Mouse (Mus musculus) C2C12 (cell line): ENCODE results near the gene Lrrc51. TPM values are rescaled to one million over a fixed set of nuclear protein-coding genes. Genes with fewer than 3 reads are reported as not detected.

Source experiments
- H3K27me3 ChIP-seq: one replicate; pipeline ENCODE4 v1.6.1; 2011; ENCODE audit not compliant: control insufficient read depth, insufficient read depth, insufficient read length
- H3K36me3 ChIP-seq: one replicate; pipeline ENCODE4 v1.6.1; 2011; ENCODE audit not compliant: control insufficient read depth, insufficient read depth
- H3K4me3 ChIP-seq: one replicate; pipeline ENCODE4 v1.5.1; 2011; ENCODE audit warnings: mild to moderate bottlenecking, control low read depth; ENCODE audit not compliant: poor library complexity, insufficient read depth, severe bottlenecking
- H3K79me2 ChIP-seq: one replicate; pipeline ENCODE4 v1.6.1; 2011; ENCODE audit not compliant: control insufficient read depth, insufficient read depth
- H3K79me3 ChIP-seq: one replicate; pipeline ENCODE4 v1.6.1; 2011; ENCODE audit warnings: low read depth, control low read depth
- H3ac ChIP-seq: one replicate; pipeline ENCODE3; 2011; ENCODE audit warnings: low read depth; ENCODE audit not compliant: control insufficient read depth, insufficient read length
- CEBPB ChIP-seq: IDR thresholded peaks from one replicate; pipeline ENCODE4 v1.6.1; 2011; ENCODE audit warnings: low read depth, mild to moderate bottlenecking, control low read depth, moderate library complexity
- CTCF ChIP-seq: IDR thresholded peaks from one replicate; pipeline ENCODE4 v1.5.1; 2011; ENCODE audit not compliant: control insufficient read depth, insufficient read depth, insufficient read length
- FOSL1 ChIP-seq: IDR thresholded peaks from one replicate; pipeline ENCODE4 v1.8.0; 2011; ENCODE audit warnings: mild to moderate bottlenecking, low read length; ENCODE audit not compliant: poor library complexity, insufficient read depth, severe bottlenecking
- MAX ChIP-seq: IDR thresholded peaks from one replicate; pipeline ENCODE4 v1.6.1; 2011; ENCODE audit warnings: mild to moderate bottlenecking, control low read depth
- MYOD1 ChIP-seq: IDR thresholded peaks from one replicate; pipeline ENCODE4 v1.6.1; 2011; ENCODE audit warnings: low read depth; ENCODE audit not compliant: control insufficient read depth, insufficient read length
- MYOG ChIP-seq: IDR thresholded peaks from one replicate; pipeline ENCODE4 v1.6.1; 2011; ENCODE audit not compliant: control insufficient read depth, insufficient read length; ENCODE audit errors: extremely low read depth
- USF1 ChIP-seq: IDR thresholded peaks from one replicate; pipeline ENCODE4 v1.6.1; 2011; ENCODE audit warnings: low read depth, mild to moderate bottlenecking, control low read depth, moderate library complexity
- polyA plus RNA-seq: library from polyadenylated mRNA; unstranded; fragments of >200 nt; fragmentation: generic; extraction: Trizol; gene quantifications from one replicate; pipeline ENCODE4 v1.2.1, GENCODE M21; 2012; ENCODE audit warnings: missing spikeins

Gene Lrrc51
- polyA plus RNA-seq, 1 experiment: 1.7 TPM

GRCm38 (mm10) chr7:101964551-101964950 is 30.9 kb upstream of the Lrrc51 start:
- H3K36me3 ChIP-seq: no peaks in the 10 kb centered on the region
- peaks cover 49% of the 10 kb centered on the region for H3K79me3 ChIP-seq
- H3ac ChIP-seq: no peak overlapping the region
- no peak overlapping the region for H3K4me3 ChIP-seq
- H3K27me3 ChIP-seq: no peaks in the 10 kb centered on the region
- peaks cover 85% of the 10 kb centered on the region for H3K79me2 ChIP-seq
- TF ChIP-seq USF1 (no peak), CTCF (no peak), CEBPB (no peak), MYOD1 (no peak), MAX (no peak), MYOG (no peak), FOSL1 (no peak)

GRCm38 (mm10) chr7:101963621-101964020 is 29.9 kb upstream of the Lrrc51 start:
- TF ChIP-seq USF1: no peak
- TF ChIP-seq CTCF: no peak
- TF ChIP-seq CEBPB: no peak
- TF ChIP-seq MYOD1: no peak
- TF ChIP-seq MAX: no peak
- no peak for TF ChIP-seq MYOG
- no peak for TF ChIP-seq FOSL1
- H3K36me3 ChIP-seq: no peaks in the 10 kb centered on the region
- H3K79me2 ChIP-seq: peaks cover 88% of the 10 kb centered on the region
- H3K79me3 ChIP-seq: peaks cover 48% of the 10 kb centered on the region
- H3ac ChIP-seq: no peak overlapping the region
- no peak overlapping the region for H3K4me3 ChIP-seq
- H3K27me3 ChIP-seq: no peaks in the 10 kb centered on the region

- Histone ChIP-seq H3K36me3 (no peaks in the 10 kb centered on the region), H3ac (no peak overlapping the region), H3K27me3 (no peaks in the 10 kb centered on the region), H3K79me2 (peaks cover 88% of the 10 kb centered on the region), H3K79me3 (peaks cover 42% of the 10 kb centered on the region), H3K4me3 (no peak overlapping the region)
- TF ChIP-seq FOSL1 (no peak), MAX (no peak), CTCF (no peak), CEBPB (no peak), USF1 (no peak), MYOD1 (no peak), MYOG (no peak)
Observed at GRCm38 (mm10) chr7:101962829-101963228, 29.1 kb upstream of the Lrrc51 start.

GRCm38 (mm10) chr7:101956911-101957310 is 23.2 kb upstream of the Lrrc51 start:
- no peaks in the 10 kb centered on the region for H3K27me3 ChIP-seq
- peaks cover 93% of the 10 kb centered on the region for H3K79me2 ChIP-seq
- no peaks in the 10 kb centered on the region for H3K36me3 ChIP-seq
- H3K4me3 ChIP-seq: no peak overlapping the region
- no peak for TF ChIP-seq USF1
- no peak for TF ChIP-seq MYOG
- no peak for TF ChIP-seq CEBPB
- no peak for TF ChIP-seq MAX
- no peak for TF ChIP-seq CTCF
- no peak for TF ChIP-seq FOSL1
- no peak for TF ChIP-seq MYOD1
- no peak overlapping the region for H3ac ChIP-seq
- peaks cover 35% of the 10 kb centered on the region for H3K79me3 ChIP-seq

GRCm38 (mm10) chr7:101956481-101956880 is 22.8 kb upstream of the Lrrc51 start:
- Histone ChIP-seq H3K36me3 (no peaks in the 10 kb centered on the region), H3K79me3 (peaks cover 35% of the 10 kb centered on the region), H3K4me3 (no peak overlapping the region), H3ac (no peak overlapping the region), H3K79me2 (peaks cover 95% of the 10 kb centered on the region), H3K27me3 (no peaks in the 10 kb centered on the region)
- TF ChIP-seq USF1: no peak
- no peak for TF ChIP-seq CTCF
- TF ChIP-seq MYOG: no peak
- no peak for TF ChIP-seq FOSL1
- no peak for TF ChIP-seq MYOD1
- no peak for TF ChIP-seq MAX
- no peak for TF ChIP-seq CEBPB

- Histone ChIP-seq H3K4me3 (no peak overlapping the region), H3K79me3 (peaks cover 32% of the 10 kb centered on the region), H3K27me3 (no peaks in the 10 kb centered on the region), H3ac (no peak overlapping the region), H3K79me2 (peaks cover 94% of the 10 kb centered on the region), H3K36me3 (no peaks in the 10 kb centered on the region)
- TF ChIP-seq MYOG (no peak), USF1 (no peak), MYOD1 (no peak)
Observed at GRCm38 (mm10) chr7:101955862-101956261, 22.2 kb upstream of the Lrrc51 start.
